ENCODE assay signal across 9 mouse cellular contexts in genomic region chr6:120111984-120112803, GRCm38 (mm10). TPM values are rescaled to one million over a fixed set of nuclear protein-coding genes. Genes with fewer than 3 reads are reported as not detected.
DNase-seq lines count a peak whose midpoint lies in the region; ATAC-seq lines count a peak whose summit lies in the region.
"Had no signal": no experiment of that assay in that cellular context is flagged by ENCODE, and none has a peak within 500 bp of the region (broad histone marks: within the 10 kb centered on the region; RNA-seq: fewer than 3 reads in every experiment).

No protein-coding gene starts in this region.

- peak overlapping the region; percentile 69 for H3K4me2 ChIP-seq in liver, embryonic 11.5 days

- H3K4me1 ChIP-seq in liver, embryonic 11.5 days (replicated peaks; ENCODE audit: control insufficient read depth, insufficient read depth, low read length) = peaks cover 14% of the 10 kb centered on the region

- H3K9ac ChIP-seq in liver, embryonic 11.5 days (ENCODE audit: low read depth, low read length) = peak overlapping the region; percentile 42

- H3K27me3 ChIP-seq in liver, embryonic 11.5 days (replicated peaks; ENCODE audit: control insufficient read depth, insufficient read depth, low read length) = no peaks in the 10 kb centered on the region

- peak; percentile 12 to 29 for DNase-seq in cerebellum, adult 18-20 months
- DNase-seq in embryo, embryonic 10.5 days (ENCODE audit: low spot score) = peak; percentile 88
- peak; percentile 81 to 91 for DNase-seq in heart, adult 18-20 months
- DNase-seq in kidney, adult 11 months = peak; percentile 40
- peak; percentile 75 for DNase-seq in liver, embryonic 11.5 days (ENCODE audit: low spot score)
- DNase-seq in spleen, postnatal 4 days (ENCODE audit: low spot score in 2 of 2) = peak; percentile 70 to 79

- ATAC-seq in cerebellum, adult (ENCODE audit: insufficient number of reproducible peaks, low FRiP score, low TSS enrichment) = no peak
- ATAC-seq in liver, embryonic 11.5 days (replicated peaks; ENCODE audit: low FRiP score) = peak; percentile 92
- peak; percentile 93 for ATAC-seq in monocyte, adult 5-6 weeks (replicated peaks; ENCODE audit: insufficient number of reproducible peaks, low FRiP score, low TSS enrichment, poor library complexity, severe bottlenecking)

- H3K9me3 ChIP-seq in liver, embryonic 11.5 days (ENCODE audit: control insufficient read depth, low read length) = no peaks in the 10 kb centered on the region

- peak overlapping the region; percentile 76 for H3K27ac ChIP-seq in liver, embryonic 11.5 days (ENCODE audit: low read depth, low read length)

- no peaks in the 10 kb centered on the region for H3K36me3 ChIP-seq in liver, embryonic 11.5 days (ENCODE audit: control insufficient read depth, insufficient read depth, low read length)

- peak overlapping the region; percentile 39 for H3K4me3 ChIP-seq in liver, embryonic 11.5 days (ENCODE audit: low read depth, low read length)

- WGBS in liver, embryonic 11.5 days = 7% methylated on average over 22 of the region's 22 CpGs

RNA-seq across cellular contexts. Expression of gene Ninj2, which starts 19.0 kb away (rescaled TPM):
- not detected for total RNA-seq in heart, adult 18-20 months (2021)
- polyA plus RNA-seq in liver, embryonic 11.5 days (2014; fragmentation: Nextera tagmentation; extraction: Ambion mirVana) = not detected in 2 replicates
- total RNA-seq in monocyte, adult 5-6 weeks (2017) = 1.4 TPM in 1 of 3 replicates, not detected in the others
- polyA plus RNA-seq: C2C12 had no signal

Comparison
In these comparisons a context has a peak if more than half of its experiments do, and no peak if none do; other contexts are left out.
1. DNase-seq: peak in every context shown above with its lines; median percentile 88 in embryo, embryonic 10.5 days; 86 in heart, adult 18-20 months; 75 in liver, embryonic 11.5 days; 74 in spleen, postnatal 4 days; 40 in kidney, adult 11 months; 20 in cerebellum, adult 18-20 months.